Mouse (Mus musculus): ENCODE measurements around the gene Mast2.

The Mast2 gene

GRCm38 (mm10) chr4:116411401-116411800 is 52.6 kb downstream of the Mast2 start:
- DNase-seq (ENCODE audit: low read depth, low spot score), result no peak

GRCm38 (mm10) chr4:116406668-116407067 is 57.3 kb downstream of the Mast2 start:
- no peak for DNase-seq (ENCODE audit: low read depth, low spot score)

- DNase-seq (ENCODE audit: low read depth, low spot score), result no peak
Observed at GRCm38 (mm10) chr4:116405955-116406351, 58.0 kb downstream of the Mast2 start.

- no peak for DNase-seq (ENCODE audit: low read depth, low spot score)
Observed at GRCm38 (mm10) chr4:116405276-116405954, 58.6 kb downstream of the Mast2 start.

DNA sequence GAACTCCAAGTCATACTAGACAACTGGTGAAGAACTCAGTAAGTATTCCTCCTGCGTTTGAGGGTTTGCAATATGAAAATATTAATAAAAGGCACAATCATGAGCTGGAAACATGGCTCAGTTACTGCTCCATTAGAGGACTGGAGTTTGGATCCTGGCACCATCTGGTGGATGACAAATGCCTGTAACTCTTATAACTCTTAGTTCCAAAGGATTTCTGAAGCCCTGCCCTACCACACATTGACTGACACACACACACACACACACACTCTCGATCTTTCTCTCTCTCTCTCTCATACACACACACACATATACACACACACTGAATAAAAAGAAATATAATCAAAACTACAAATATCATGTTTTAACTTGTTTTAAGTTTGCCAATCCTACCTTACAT is 60.1 kb downstream of the Mast2 start:
- no peak for DNase-seq (ENCODE audit: low read depth, low spot score)

GRCm38 (mm10) chr4:116402708-116403107 is 61.3 kb downstream of the Mast2 start:
- DNase-seq (ENCODE audit: low read depth, low spot score), result no peak

DNA sequence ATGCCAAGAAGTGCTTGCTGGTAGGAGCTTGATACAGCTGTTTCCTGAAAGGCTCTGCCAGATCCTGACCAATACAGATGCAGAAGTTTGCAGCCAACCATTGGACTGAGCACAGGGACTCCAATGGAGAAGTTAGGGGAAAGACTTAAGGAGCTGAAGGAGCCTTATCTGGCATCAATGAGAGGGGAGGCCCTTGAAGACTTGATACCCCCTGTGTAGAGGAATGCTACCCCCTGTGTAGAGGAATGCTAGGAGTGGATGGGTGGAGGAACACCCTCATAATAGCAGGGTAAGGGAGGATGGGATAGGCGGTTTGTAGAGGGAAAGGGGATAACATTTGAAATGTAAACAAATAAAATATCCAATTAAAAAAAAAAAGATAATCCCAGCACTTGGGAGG is 65.9 kb downstream of the Mast2 start:
- DNase-seq (ENCODE audit: low read depth, low spot score), result peak; percentile 86

GRCm38 (mm10) chr4:116377973-116378667 is 85.9 kb downstream of the Mast2 start:
- DNase-seq (ENCODE audit: low read depth, low spot score), result no peak

GRCm38 (mm10) chr4:116371676-116372075 is 92.3 kb downstream of the Mast2 start:
- DNase-seq (ENCODE audit: low read depth, low spot score), result no peak

- DNase-seq (ENCODE audit: low read depth, low spot score), result peak; percentile 32
Observed at GRCm38 (mm10) chr4:116358099-116358498, 105.9 kb downstream of the Mast2 start.

GRCm38 (mm10) chr4:116352919-116353318 is 111.1 kb downstream of the Mast2 start:
- no peak for DNase-seq (ENCODE audit: low read depth, low spot score)

DNA sequence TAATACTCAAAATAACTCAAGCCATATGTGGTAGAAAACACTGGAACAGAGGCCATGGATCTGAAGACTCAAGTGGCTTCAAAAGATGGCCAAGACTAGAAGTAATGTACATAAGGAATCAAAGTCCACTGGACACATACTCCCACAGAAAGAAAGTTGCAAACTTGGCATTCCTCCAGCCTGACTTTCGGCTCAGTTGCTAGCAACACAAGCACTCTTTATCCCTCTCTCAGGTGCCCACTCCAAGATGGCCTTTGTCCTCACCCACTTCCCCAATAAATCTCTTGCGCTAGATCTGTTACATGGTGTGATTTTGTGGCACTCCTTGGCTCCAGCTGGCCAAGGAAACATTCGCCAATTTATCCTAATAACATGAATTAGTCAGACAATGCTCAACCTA is 111.5 kb downstream of the Mast2 start:
- DNase-seq (ENCODE audit: low read depth, low spot score), result no peak

GRCm38 (mm10) chr4:116342119-116342518 is 121.9 kb downstream of the Mast2 start:
- DNase-seq (ENCODE audit: low read depth, low spot score), result peak; percentile 48

DNA sequence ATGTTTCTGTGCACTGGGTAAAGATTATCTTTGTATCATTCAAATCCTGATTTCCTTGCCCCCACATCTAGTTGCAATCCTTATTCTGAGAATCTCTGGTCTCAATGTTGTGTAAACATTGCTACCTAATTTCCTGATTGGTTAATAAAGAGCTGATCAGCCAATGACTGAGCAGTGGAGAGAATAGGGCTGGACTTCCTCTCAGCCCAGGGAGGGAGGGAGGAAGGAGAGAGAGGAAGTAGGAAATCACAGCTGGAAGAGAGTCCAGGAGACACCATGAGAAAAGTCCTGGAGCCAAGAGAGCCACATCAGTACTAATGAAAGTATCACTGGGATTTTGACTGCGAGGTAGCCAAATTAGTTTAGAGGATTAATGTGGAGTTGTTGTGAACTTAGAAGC is 127.7 kb downstream of the Mast2 start:
- peak; percentile 64 for DNase-seq (ENCODE audit: low read depth, low spot score)

GRCm38 (mm10) chr4:116329256-116329655 is 134.7 kb downstream of the Mast2 start:
- DNase-seq (ENCODE audit: low read depth, low spot score), result no peak

- DNase-seq (ENCODE audit: low read depth, low spot score), result no peak
Observed at GRCm38 (mm10) chr4:116322127-116322526, 141.9 kb downstream of the Mast2 start.

DNA sequence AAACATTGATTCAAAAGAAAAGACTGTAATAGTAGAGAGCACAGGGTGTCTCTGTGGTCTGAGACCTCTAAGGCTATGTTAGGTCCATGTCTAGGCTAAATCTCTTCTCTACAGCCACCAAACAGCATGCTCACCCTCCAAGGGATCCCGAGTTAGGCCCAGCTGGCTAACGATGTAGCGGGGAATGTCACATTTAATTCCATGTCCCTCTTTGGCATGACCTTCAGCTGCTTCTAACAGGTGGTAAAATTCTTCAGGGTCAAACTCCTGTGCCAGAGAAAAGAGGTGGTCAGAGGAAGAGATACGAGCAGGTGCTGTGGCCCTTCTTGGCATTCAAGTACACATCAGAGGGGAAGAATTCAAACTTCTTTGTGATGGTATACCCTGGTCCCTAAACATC is 146.4 kb downstream of the Mast2 start:
- DNase-seq (ENCODE audit: low read depth, low spot score), result no peak

DNA sequence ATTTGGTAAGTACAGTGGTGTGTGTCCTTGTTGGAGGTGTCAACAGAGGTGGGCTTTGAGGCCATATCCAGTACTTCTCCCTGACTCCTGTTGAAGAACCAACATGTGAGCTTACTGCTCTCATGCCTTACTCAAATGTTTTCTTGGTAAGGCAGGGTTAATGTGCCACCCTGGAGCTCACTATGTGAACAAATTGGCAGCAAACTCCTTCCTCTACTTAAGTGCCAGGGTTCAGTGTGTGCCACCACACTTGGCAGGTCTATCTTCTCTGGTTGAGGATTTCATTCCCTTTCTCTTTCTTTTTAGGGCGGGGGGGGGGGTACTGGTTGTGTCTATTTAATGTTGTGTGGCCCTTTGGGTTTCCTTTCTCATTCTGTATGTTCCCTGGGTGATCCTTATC is 159.4 kb downstream of the Mast2 start:
- no peak for DNase-seq (ENCODE audit: low read depth, low spot score)

DNA sequence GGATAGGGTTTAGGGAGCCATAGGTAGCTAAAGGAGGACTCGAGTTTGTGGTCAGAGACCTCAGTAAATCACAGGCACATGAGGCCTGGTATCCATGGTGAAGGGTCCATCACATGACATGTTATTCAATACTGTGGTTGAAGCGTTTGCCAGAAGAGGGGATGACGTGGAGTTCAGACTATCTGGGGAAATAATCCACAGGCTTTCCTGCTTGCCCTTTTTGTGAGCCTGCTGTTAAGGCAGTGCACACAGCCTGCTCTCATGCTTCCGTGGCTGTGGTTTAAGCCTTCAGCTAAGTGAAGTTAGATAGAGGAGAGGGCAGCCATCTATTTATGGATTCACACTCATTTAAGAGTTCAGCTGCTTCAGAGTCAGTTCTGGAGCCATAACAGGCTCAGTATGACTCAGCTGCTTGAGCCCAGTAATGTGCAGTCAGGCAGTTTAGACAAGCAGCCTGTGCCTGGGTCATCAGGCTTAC is 163.1 kb downstream of the Mast2 start:
- DNase-seq (ENCODE audit: low read depth, low spot score), result no peak

DNA sequence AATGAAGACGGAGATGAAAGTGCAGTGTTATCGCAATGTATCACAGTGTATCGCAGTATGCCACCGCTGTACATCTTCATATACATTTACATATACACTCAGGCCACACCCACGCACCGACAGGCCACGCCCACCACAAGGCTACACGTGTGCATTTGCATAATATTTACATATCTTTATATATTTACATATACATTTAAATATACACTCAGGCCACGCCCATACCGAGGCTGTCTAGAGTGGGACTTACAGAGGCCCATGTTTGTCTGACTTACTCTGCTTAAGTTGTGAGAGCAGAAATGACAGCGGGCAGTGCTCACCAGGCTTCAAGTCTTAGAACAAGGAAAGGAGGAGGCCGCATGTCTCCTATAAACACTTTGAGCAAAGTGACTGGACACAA is 170.7 kb downstream of the Mast2 start:
- peak; percentile 77 for DNase-seq (ENCODE audit: low read depth, low spot score)

- DNase-seq (ENCODE audit: low read depth, low spot score), result no peak
Observed at GRCm38 (mm10) chr4:116291561-116291960, 172.4 kb downstream of the Mast2 start.

GRCm38 (mm10) chr4:116282211-116282610 is 181.8 kb downstream of the Mast2 start:
- DNase-seq (ENCODE audit: low read depth, low spot score), result peak; percentile 16

- DNase-seq (ENCODE audit: low read depth, low spot score), result no peak
Observed at GRCm38 (mm10) chr4:116268220-116268619, 195.8 kb downstream of the Mast2 start.

Measured in R1 (cell line).